Comparison of ENCODE assay signal across 10 mouse cellular contexts in genomic region chr19:45223413-45224285, GRCm38 (mm10). TPM values are rescaled to one million over a fixed set of nuclear protein-coding genes. Genes with fewer than 3 reads are reported as not detected.
DNase-seq lines count a peak whose midpoint lies in the region; ATAC-seq lines count a peak whose summit lies in the region.
"Had no signal": no experiment of that assay in that cellular context is flagged by ENCODE, and none has a peak within 500 bp of the region (broad histone marks: within the 10 kb centered on the region; RNA-seq: fewer than 3 reads in every experiment).

No protein-coding gene starts in this region.

- no peak overlapping the region for H3K9ac ChIP-seq in hindbrain, embryonic 15.5 days

- H3K4me3 ChIP-seq in megakaryocyte, embryonic 14.5 days (replicated peaks): peak overlapping the region; percentile 64
- H3K4me3 ChIP-seq in hindbrain, embryonic 15.5 days: peak overlapping the region; percentile 1

- no peak for ATAC-seq in megakaryocyte, adult 5-6 weeks (ENCODE audit: poor library complexity, severe bottlenecking)
- no peak for ATAC-seq in hindbrain, embryonic 15.5 days (ENCODE audit: low FRiP score, low read depth)

- no peaks in the 10 kb centered on the region for H3K36me3 ChIP-seq in megakaryocyte, embryonic 14.5 days (replicated peaks; ENCODE audit: low read length)
- no peaks in the 10 kb centered on the region for H3K36me3 ChIP-seq in hindbrain, embryonic 15.5 days
- no peaks in the 10 kb centered on the region for H3K36me3 ChIP-seq in splenic B cell, adult 2 months (ENCODE audit: control insufficient read depth, insufficient read depth, low read length, poor library complexity, severe bottlenecking)

- peaks cover 44% of the 10 kb centered on the region for H3K4me1 ChIP-seq in megakaryocyte, embryonic 14.5 days
- peaks cover 46% of the 10 kb centered on the region for H3K4me1 ChIP-seq in hindbrain, embryonic 15.5 days (replicated peaks)

- H3K27ac ChIP-seq in hindbrain, embryonic 15.5 days (replicated peaks): 0 out of 2 replicates have a peak overlapping the region, but pooled peaks have one; percentile 7

- WGBS in hindbrain, embryonic 15.5 days: under 1% methylated on average over 49 of the region's 49 CpGs

- DNase-seq in adrenal gland, postnatal 25 days: peak; percentile 38
- DNase-seq in adrenal gland, postnatal 4 days (ENCODE audit: low spot score in 2 of 2): no peak
- peak; percentile 39 for DNase-seq in splenic B cell, adult 2 months (ENCODE audit: low read depth, low spot score)
- no peak for DNase-seq in thymus, postnatal 36 days
- DNase-seq in lung, adult 18-20 months: no peak
- DNase-seq: right cerebral cortex, postnatal 14 days had no signal

- peak overlapping the region; percentile 41 for H3K4me2 ChIP-seq in hindbrain, embryonic 15.5 days

- no peaks in the 10 kb centered on the region for H3K9me3 ChIP-seq in megakaryocyte, embryonic 14.5 days
- no peaks in the 10 kb centered on the region for H3K9me3 ChIP-seq in hindbrain, embryonic 15.5 days

- H3K27me3 ChIP-seq in megakaryocyte, embryonic 14.5 days (replicated peaks): peaks cover 87% of the 10 kb centered on the region
- H3K27me3 ChIP-seq in hindbrain, embryonic 15.5 days: peaks cover 73% of the 10 kb centered on the region
- 0 out of 2 replicates have a peak, but pooled peaks cover 2% of the 10 kb centered on the region for H3K27me3 ChIP-seq in splenic B cell, adult 2 months (ENCODE audit: control insufficient read depth, insufficient read depth, low read length, poor library complexity, severe bottlenecking)

RNA-seq across cellular contexts. Expression of gene Lbx1, which starts 12.0 kb away (rescaled TPM):
- total RNA-seq in adrenal gland, postnatal 25 days (2021): not detected in 2 replicates
- under 1 TPM; 0.11 to 0.22 TPM for total RNA-seq in adrenal gland, postnatal 4 days (2021)
- polyA plus RNA-seq in megakaryocyte, embryonic 14.5 days (2012; ENCODE audit: insufficient read depth, low replicate concordance): 0.34 TPM in 1 of 2 replicates, not detected in the other
- not detected in 2 replicates for total RNA-seq in megakaryocyte, adult 5-6 weeks (2015)
- total RNA-seq in megakaryocyte, adult 5-6 weeks (2017): not detected in 2 replicates
- polyA plus RNA-seq in hindbrain, embryonic 15.5 days (2015; fragmentation: Nextera tagmentation; extraction: Ambion mirVana): 9.9 and 12.2 TPM in 2 replicates
- polyA plus RNA-seq: liver, adult 2 months had no signal

Comparison
In these comparisons a context has a peak if more than half of its experiments do, and no peak if none do; other contexts are left out.
1. DNase-seq: peak in adrenal gland, postnatal 25 days (single experiment) and splenic B cell, adult 2 months (single experiment); none in adrenal gland, postnatal 4 days (0 of 2), thymus, postnatal 36 days (0 of 2) and lung, adult 18-20 months (0 of 2).